Comparison of ENCODE assay signal across 10 mouse cellular contexts in the genomic region with DNA sequence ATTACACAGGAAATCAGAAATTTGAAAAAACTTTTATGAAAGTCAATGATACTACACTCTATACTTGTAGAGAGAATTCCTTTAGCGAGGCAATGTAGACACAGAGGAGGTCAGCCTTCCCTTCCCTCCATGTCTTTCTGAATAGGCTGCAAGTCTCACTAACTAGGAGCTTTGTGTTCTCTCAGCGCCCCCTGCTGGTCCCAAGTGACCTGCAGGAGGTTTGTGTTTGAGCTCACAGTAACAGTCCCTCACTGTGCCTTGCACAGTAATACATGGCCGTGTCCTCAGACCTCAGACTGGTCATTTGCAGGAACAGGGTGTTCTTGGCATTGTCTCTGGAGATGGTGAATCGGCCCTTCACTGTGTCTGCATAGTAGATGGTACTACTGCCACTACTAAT.
DNase-seq lines count a peak whose midpoint lies in the region; ATAC-seq and TF ChIP-seq lines count a peak whose summit lies in the region.
"Had no signal": no experiment of that assay in that cellular context is flagged by ENCODE, and none has a peak within 500 bp of the region (broad histone marks: within the 10 kb centered on the region; RNA-seq: fewer than 3 reads in every experiment).

No protein-coding gene starts in this region.

- no peak overlapping the region for H3K4me2 ChIP-seq in liver, embryonic 11.5 days
- no peak overlapping the region for H3K4me2 ChIP-seq in embryonic facial prominence, embryonic 11.5 days (ENCODE audit: low read depth, low read length)
- H3K4me2 ChIP-seq in forebrain, embryonic 13.5 days = no peak overlapping the region
- H3K4me2 ChIP-seq: liver, embryonic 13.5 days had no signal

- no peak overlapping the region for H3K4me3 ChIP-seq in liver, embryonic 11.5 days (ENCODE audit: low read depth, low read length)
- H3K4me3 ChIP-seq in embryonic facial prominence, embryonic 11.5 days (ENCODE audit: low read depth, low read length) = no peak overlapping the region
- H3K4me3 ChIP-seq in small intestine, adult 2 months (ENCODE audit: low read depth, low read length) = no peak overlapping the region
- no peak overlapping the region for H3K4me3 ChIP-seq in forebrain, embryonic 13.5 days
- H3K4me3 ChIP-seq: erythroblast, embryonic 14.5 days; liver, embryonic 13.5 days had no signal

- H3K27ac ChIP-seq in liver, embryonic 11.5 days (ENCODE audit: low read depth, low read length) = no peak overlapping the region
- no peak overlapping the region for H3K27ac ChIP-seq in embryonic facial prominence, embryonic 11.5 days (replicated peaks; ENCODE audit: low read depth, low read length)
- no peak overlapping the region for H3K27ac ChIP-seq in small intestine, adult 2 months (ENCODE audit: insufficient read depth, low read depth, low read length)
- H3K27ac ChIP-seq in forebrain, embryonic 13.5 days = no peak overlapping the region
- H3K27ac ChIP-seq: liver, embryonic 13.5 days had no signal

- no peak for ATAC-seq in liver, embryonic 11.5 days (replicated peaks; ENCODE audit: low FRiP score)
- no peak for ATAC-seq in embryonic facial prominence, embryonic 11.5 days (replicated peaks; ENCODE audit: insufficient number of reproducible peaks, low FRiP score, low TSS enrichment, low read depth)
- no peak for ATAC-seq in forebrain, embryonic 13.5 days

- DNase-seq in cerebellum, adult 8-10 months = peak; percentile 9
- DNase-seq in cerebellum, adult 9-11 months = no peak
- peak; percentile 13 for DNase-seq in liver
- DNase-seq in liver, embryonic 11.5 days (ENCODE audit: low spot score) = no peak
- peak; percentile 36 for DNase-seq in R1 (ENCODE audit: low read depth, low spot score)
- DNase-seq in embryonic facial prominence, embryonic 11.5 days (ENCODE audit: low spot score) = peak; percentile 4
- DNase-seq: liver, embryonic 13.5 days had no signal

- TF ChIP-seq POLR2A in small intestine, adult 2 months (IDR thresholded peaks at IDR 0.05; ENCODE audit: low read depth, low read length) = no peak

- H3K4me1 ChIP-seq in liver, embryonic 11.5 days (replicated peaks; ENCODE audit: control insufficient read depth, insufficient read depth, low read length) = no peaks in the 10 kb centered on the region
- H3K4me1 ChIP-seq in embryonic facial prominence, embryonic 11.5 days (ENCODE audit: control insufficient read depth, insufficient read depth, low read length) = no peaks in the 10 kb centered on the region
- H3K4me1 ChIP-seq in small intestine, adult 2 months (ENCODE audit: control insufficient read depth, insufficient read depth, insufficient read length, low read length) = no peaks in the 10 kb centered on the region
- no peaks in the 10 kb centered on the region for H3K4me1 ChIP-seq in forebrain, embryonic 13.5 days
- H3K4me1 ChIP-seq: liver, embryonic 13.5 days had no signal

- no peaks in the 10 kb centered on the region for H3K36me3 ChIP-seq in liver, embryonic 11.5 days (ENCODE audit: control insufficient read depth, insufficient read depth, low read length)
- no peaks in the 10 kb centered on the region for H3K36me3 ChIP-seq in embryonic facial prominence, embryonic 11.5 days (replicated peaks; ENCODE audit: control insufficient read depth, insufficient read depth, low read depth, low read length)
- no peaks in the 10 kb centered on the region for H3K36me3 ChIP-seq in small intestine, adult 2 months (ENCODE audit: control insufficient read depth, insufficient read depth, low read length)
- H3K36me3 ChIP-seq in forebrain, embryonic 13.5 days (ENCODE audit: poor library complexity, severe bottlenecking) = no peaks in the 10 kb centered on the region
- H3K36me3 ChIP-seq: liver, embryonic 13.5 days had no signal

- WGBS in liver, embryonic 11.5 days = 32% methylated on average over 4 of the region's 4 CpGs
- WGBS in embryonic facial prominence, embryonic 11.5 days = 49% methylated on average over 4 of the region's 4 CpGs
- 37% methylated on average over 4 of the region's 4 CpGs for WGBS in small intestine, adult 2 months
- 47% methylated on average over 4 of the region's 4 CpGs for WGBS in forebrain, embryonic 13.5 days

- no peaks in the 10 kb centered on the region for H3K27me3 ChIP-seq in liver, embryonic 11.5 days (replicated peaks; ENCODE audit: control insufficient read depth, insufficient read depth, low read length)
- H3K27me3 ChIP-seq in embryonic facial prominence, embryonic 11.5 days (ENCODE audit: control insufficient read depth, insufficient read depth, low read length) = no peaks in the 10 kb centered on the region
- H3K27me3 ChIP-seq in small intestine, adult 2 months (ENCODE audit: control insufficient read depth, insufficient read depth, low read length) = no peaks in the 10 kb centered on the region
- H3K27me3 ChIP-seq in forebrain, embryonic 13.5 days = no peaks in the 10 kb centered on the region
- H3K27me3 ChIP-seq: liver, embryonic 13.5 days had no signal

- no peak overlapping the region for H3K9ac ChIP-seq in liver, embryonic 11.5 days (ENCODE audit: low read depth, low read length)
- H3K9ac ChIP-seq in embryonic facial prominence, embryonic 11.5 days (replicated peaks; ENCODE audit: low read length) = no peak overlapping the region
- no peak overlapping the region for H3K9ac ChIP-seq in forebrain, embryonic 13.5 days
- H3K9ac ChIP-seq: liver, embryonic 13.5 days had no signal

- H3K9me3 ChIP-seq in liver, embryonic 11.5 days (ENCODE audit: control insufficient read depth, low read length) = no peaks in the 10 kb centered on the region
- no peaks in the 10 kb centered on the region for H3K9me3 ChIP-seq in embryonic facial prominence, embryonic 11.5 days (replicated peaks; ENCODE audit: control insufficient read depth, low read length)
- H3K9me3 ChIP-seq in forebrain, embryonic 13.5 days (replicated peaks) = peaks cover 38% of the 10 kb centered on the region

- TF ChIP-seq CTCF in small intestine, adult 2 months (IDR thresholded peaks at IDR 0.05; ENCODE audit: extremely low read depth, insufficient read length, insufficient replicate concordance, low read depth, low read length) = peak; percentile 53; the same call in 1 of the 2 replicates

Comparison
In these comparisons a context has a peak if more than half of its experiments do, and no peak if none do; other contexts are left out.
1. DNase-seq: peak in cerebellum, adult 8-10 months (single experiment), liver (single experiment), R1 (single experiment) and embryonic facial prominence, embryonic 11.5 days (single experiment); none in cerebellum, adult 9-11 months (single experiment) and liver, embryonic 11.5 days (single experiment).